Mouse (Mus musculus): ENCODE measurements at regions not wholly inside any gene's neighbourhood (a gene's known extent, or its start where the extent isn't known, plus 50 kb on each side); places are given as distances from the start of the nearest gene placed in this dataset.
A peak's percentile ranks its signal among the peaks of the same experiment; 100 is the strongest.

- Histone ChIP-seq H3K27me3 (no peaks in the 10 kb centered on the region), H3K4me3 (no peak overlapping the region), H3K27ac (no peak overlapping the region), H3K4me1 (no peaks in the 10 kb centered on the region), H3K9me3 (no peaks in the 10 kb centered on the region), H3K36me3 (no peaks in the 10 kb centered on the region), H3K4me2 (replicated peaks) (no peak overlapping the region), H3K9ac (no peak overlapping the region)
- no peak for ATAC-seq (ENCODE audit: insufficient number of reproducible peaks, insufficient read depth, low FRiP score, low TSS enrichment)
- 78% methylated on average over 3 of the region's 3 CpGs for WGBS
These were observed 551.2 kb downstream of the Ets1 start for GRCm38 (mm10) chr9:33187187-33187586.

- no peak overlapping the region for H3K4me3 ChIP-seq
- H3K9ac ChIP-seq: no peak overlapping the region
- H3K9me3 ChIP-seq: no peaks in the 10 kb centered on the region
- H3K27me3 ChIP-seq: no peaks in the 10 kb centered on the region
- H3K4me1 ChIP-seq: no peaks in the 10 kb centered on the region
- no peak overlapping the region for H3K4me2 ChIP-seq (replicated peaks)
- H3K36me3 ChIP-seq: no peaks in the 10 kb centered on the region
- H3K27ac ChIP-seq: no peak overlapping the region
- no peak for ATAC-seq (ENCODE audit: insufficient number of reproducible peaks, insufficient read depth, low FRiP score, low TSS enrichment)
- 80% methylated on average over 2 of the region's 2 CpGs for WGBS
These were observed 573.1 kb downstream of the Ets1 start for GRCm38 (mm10) chr9:33209083-33209482.

GRCm38 (mm10) chr9:33214523-33214922 lies 578.5 kb downstream of the Ets1 start:
- no peak overlapping the region for H3K9ac ChIP-seq
- H3K36me3 ChIP-seq: no peaks in the 10 kb centered on the region
- WGBS: 64% methylated on average over 1 of the region's 1 CpGs
- H3K9me3 ChIP-seq: no peaks in the 10 kb centered on the region
- no peaks in the 10 kb centered on the region for H3K4me1 ChIP-seq
- ATAC-seq (ENCODE audit: insufficient number of reproducible peaks, insufficient read depth, low FRiP score, low TSS enrichment): no peak
- no peak overlapping the region for H3K4me3 ChIP-seq
- H3K27me3 ChIP-seq: no peaks in the 10 kb centered on the region
- H3K27ac ChIP-seq: no peak overlapping the region
- H3K4me2 ChIP-seq (replicated peaks): no peak overlapping the region

GRCm38 (mm10) chr9:33220981-33221380 lies 585.0 kb downstream of the Ets1 start:
- Histone ChIP-seq H3K4me1 (peaks cover 10% of the 10 kb centered on the region), H3K27ac (no peak overlapping the region), H3K4me3 (no peak overlapping the region), H3K4me2 (replicated peaks) (no peak overlapping the region), H3K36me3 (no peaks in the 10 kb centered on the region), H3K27me3 (no peaks in the 10 kb centered on the region), H3K9me3 (no peaks in the 10 kb centered on the region), H3K9ac (no peak overlapping the region)
- no peak for ATAC-seq (ENCODE audit: insufficient number of reproducible peaks, insufficient read depth, low FRiP score, low TSS enrichment)
- WGBS: 76% methylated on average over 4 of the region's 4 CpGs

GRCm38 (mm10) chr9:33222066-33222805 lies 586.2 kb downstream of the Ets1 start:
- H3K9ac ChIP-seq: no peak overlapping the region
- WGBS: 49% methylated on average over 11 of the region's 11 CpGs
- no peak overlapping the region for H3K27ac ChIP-seq
- ATAC-seq (ENCODE audit: insufficient number of reproducible peaks, insufficient read depth, low FRiP score, low TSS enrichment): 0 out of 2 replicates have a peak, but pooled peaks have one; percentile 41
- no peaks in the 10 kb centered on the region for H3K27me3 ChIP-seq
- peaks cover 10% of the 10 kb centered on the region for H3K4me1 ChIP-seq
- H3K4me3 ChIP-seq: no peak overlapping the region
- no peaks in the 10 kb centered on the region for H3K36me3 ChIP-seq
- H3K4me2 ChIP-seq (replicated peaks): no peak overlapping the region
- H3K9me3 ChIP-seq: no peaks in the 10 kb centered on the region

- Histone ChIP-seq H3K9me3 (no peaks in the 10 kb centered on the region), H3K27me3 (no peaks in the 10 kb centered on the region), H3K27ac (no peak overlapping the region), H3K4me1 (no peaks in the 10 kb centered on the region), H3K4me3 (no peak overlapping the region), H3K9ac (no peak overlapping the region), H3K4me2 (replicated peaks) (no peak overlapping the region), H3K36me3 (no peaks in the 10 kb centered on the region)
- 22% methylated on average over 9 of the region's 9 CpGs for WGBS
- ATAC-seq (ENCODE audit: insufficient number of reproducible peaks, insufficient read depth, low FRiP score, low TSS enrichment): no peak
These were observed 597.7 kb downstream of the Ets1 start for GRCm38 (mm10) chr9:33233699-33234131.

- WGBS: 91% methylated on average over 2 of the region's 2 CpGs
- Histone ChIP-seq H3K4me2 (replicated peaks) (no peak overlapping the region), H3K27ac (no peak overlapping the region), H3K9ac (no peak overlapping the region), H3K27me3 (no peaks in the 10 kb centered on the region), H3K36me3 (no peaks in the 10 kb centered on the region), H3K9me3 (no peaks in the 10 kb centered on the region), H3K4me1 (no peaks in the 10 kb centered on the region), H3K4me3 (no peak overlapping the region)
- ATAC-seq (ENCODE audit: insufficient number of reproducible peaks, insufficient read depth, low FRiP score, low TSS enrichment): no peak
These were observed 602.2 kb downstream of the Ets1 start for GRCm38 (mm10) chr9:33238190-33238589.

- Histone ChIP-seq H3K4me3 (no peak overlapping the region), H3K9me3 (no peaks in the 10 kb centered on the region), H3K36me3 (no peaks in the 10 kb centered on the region), H3K4me1 (no peaks in the 10 kb centered on the region), H3K27me3 (no peaks in the 10 kb centered on the region), H3K4me2 (replicated peaks) (no peak overlapping the region), H3K9ac (no peak overlapping the region), H3K27ac (no peak overlapping the region)
- WGBS: 81% methylated on average over 2 of the region's 2 CpGs
- ATAC-seq (ENCODE audit: insufficient number of reproducible peaks, insufficient read depth, low FRiP score, low TSS enrichment): no peak
These were observed 602.8 kb downstream of the Ets1 start for GRCm38 (mm10) chr9:33238846-33239245.

GRCm38 (mm10) chr9:33240506-33240905 lies 604.5 kb downstream of the Ets1 start:
- 65% methylated on average over 1 of the region's 1 CpGs for WGBS
- H3K27ac ChIP-seq: no peak overlapping the region
- H3K4me3 ChIP-seq: no peak overlapping the region
- no peak overlapping the region for H3K4me2 ChIP-seq (replicated peaks)
- no peaks in the 10 kb centered on the region for H3K9me3 ChIP-seq
- H3K36me3 ChIP-seq: no peaks in the 10 kb centered on the region
- ATAC-seq (ENCODE audit: insufficient number of reproducible peaks, insufficient read depth, low FRiP score, low TSS enrichment): no peak
- no peaks in the 10 kb centered on the region for H3K4me1 ChIP-seq
- no peaks in the 10 kb centered on the region for H3K27me3 ChIP-seq
- H3K9ac ChIP-seq: no peak overlapping the region

GRCm38 (mm10) chr9:33240914-33241635 lies 605.1 kb downstream of the Ets1 start:
- WGBS: 74% methylated on average over 3 of the region's 3 CpGs
- ATAC-seq (ENCODE audit: insufficient number of reproducible peaks, insufficient read depth, low FRiP score, low TSS enrichment): no peak
- Histone ChIP-seq H3K36me3 (no peaks in the 10 kb centered on the region), H3K4me1 (no peaks in the 10 kb centered on the region), H3K4me2 (replicated peaks) (no peak overlapping the region), H3K9me3 (no peaks in the 10 kb centered on the region), H3K9ac (no peak overlapping the region), H3K4me3 (no peak overlapping the region), H3K27ac (no peak overlapping the region), H3K27me3 (no peaks in the 10 kb centered on the region)

GRCm38 (mm10) chr9:33246932-33247331 lies 610.9 kb downstream of the Ets1 start:
- Histone ChIP-seq H3K27me3 (no peaks in the 10 kb centered on the region), H3K27ac (no peak overlapping the region), H3K4me3 (no peak overlapping the region), H3K9me3 (no peaks in the 10 kb centered on the region), H3K36me3 (no peaks in the 10 kb centered on the region), H3K9ac (no peak overlapping the region), H3K4me1 (no peaks in the 10 kb centered on the region), H3K4me2 (replicated peaks) (no peak overlapping the region)
- ATAC-seq (ENCODE audit: insufficient number of reproducible peaks, insufficient read depth, low FRiP score, low TSS enrichment): peak; percentile 22; the same call in 1 of the 2 replicates
- 26% methylated on average over 2 of the region's 2 CpGs for WGBS

- Histone ChIP-seq H3K9me3 (no peaks in the 10 kb centered on the region), H3K36me3 (no peaks in the 10 kb centered on the region), H3K27me3 (no peaks in the 10 kb centered on the region), H3K4me2 (replicated peaks) (no peak overlapping the region), H3K4me3 (no peak overlapping the region), H3K27ac (no peak overlapping the region), H3K9ac (no peak overlapping the region), H3K4me1 (no peaks in the 10 kb centered on the region)
- no peak for ATAC-seq (ENCODE audit: insufficient number of reproducible peaks, insufficient read depth, low FRiP score, low TSS enrichment)
- 31% methylated on average over 6 of the region's 6 CpGs for WGBS
These were observed 622.2 kb downstream of the Ets1 start for GRCm38 (mm10) chr9:33258241-33258640.

All from embryonic facial prominence, embryonic 12.5 days (tissue).